Mouse (Mus musculus) thymus, adult 2 months (tissue): ENCODE data around the gene Stim1. TPM values are rescaled to one million over a fixed set of nuclear protein-coding genes. Genes with fewer than 3 reads are reported as not detected.

Experiments used
- DNase-seq: peaks from one replicate; pipeline ENCODE4 v3.0.0; 2021
- H3K27ac ChIP-seq: fragments of 200-500 bp; 2 replicates; pipeline ENCODE4 v1.5.1; 2012; ENCODE audit warnings: low read length, control low read depth; ENCODE audit not compliant: control insufficient read depth, insufficient read depth
- H3K27me3 ChIP-seq: fragments of 200-500 bp; 2 replicates; pipeline ENCODE4 v1.6.1; 2012; ENCODE audit warnings: mild to moderate bottlenecking, low read length, moderate library complexity, mixed read lengths; ENCODE audit not compliant: control insufficient read depth, insufficient read depth
- H3K36me3 ChIP-seq: fragments of 200-500 bp; 2 replicates; pipeline ENCODE4 v1.6.1; 2012; ENCODE audit warnings: mild to moderate bottlenecking, low read length, moderate library complexity; ENCODE audit not compliant: control insufficient read depth, insufficient read depth
- H3K4me1 ChIP-seq: fragments of 200-500 bp; replicated peaks from 2 replicates; pipeline ENCODE4 v1.6.1; 2012; ENCODE audit warnings: low read length; ENCODE audit not compliant: control insufficient read depth, insufficient read depth
- H3K4me3 ChIP-seq: fragments of 200-500 bp; 2 replicates; pipeline ENCODE4 v1.5.1; 2012; ENCODE audit warnings: mild to moderate bottlenecking, low read length, control low read depth, moderate library complexity; ENCODE audit not compliant: control insufficient read depth, insufficient read depth
- CTCF ChIP-seq: fragments of 200-500 bp; IDR thresholded peaks from 2 replicates; pipeline ENCODE4 v1.5.1; 2012; ENCODE audit warnings: mild to moderate bottlenecking, control low read depth, low read length, moderate library complexity, borderline replicate concordance; ENCODE audit not compliant: control insufficient read depth, poor library complexity, insufficient read depth; ENCODE audit errors: extremely low read depth
- POLR2A ChIP-seq: fragments of 200-500 bp; IDR thresholded peaks from 2 replicates; pipeline ENCODE4 v1.6.1; 2012; ENCODE audit warnings: mild to moderate bottlenecking, low read length, control low read depth, moderate library complexity; ENCODE audit not compliant: control insufficient read depth, poor library complexity, insufficient read depth; ENCODE audit errors: extremely low read depth
- WGBS: fragments of 180-500 bp; shearing (Covaris S2); methylation state at CpG from one replicate; pipeline ENCODE4 v1.1.7; 2018; 5-methylcytosine and 5-hydroxymethylcytosine counted together
- polyA plus RNA-seq: library from polyadenylated mRNA; depleted of rRNA; stranded (reverse); fragments of >200 nt; gene quantifications from 2 replicates; pipeline ENCODE4 v1.2.3, GENCODE M21; 2012

Gene Stim1
- polyA plus RNA-seq, 1 experiment, result 98.6 TPM

- Histone ChIP-seq H3K36me3 (peaks cover 9% of the 10 kb centered on the region), H3K27ac (no peak overlapping the region), H3K27me3 (no peaks in the 10 kb centered on the region), H3K4me3 (no peak overlapping the region), H3K4me1 (no peaks in the 10 kb centered on the region)
- TF ChIP-seq CTCF (no peak), POLR2A (no peak)
- WGBS, result 95% methylated on average over 6 of the region's 6 CpGs
- no peak for DNase-seq
Measured at GRCm38 (mm10) chr7:102415841-102416240, 148.2 kb downstream of the Stim1 start.

- peak; percentile 41 for DNase-seq
- Histone ChIP-seq H3K36me3 (peaks cover 8% of the 10 kb centered on the region; the same call in 1 of the 2 replicates), H3K27ac (no peak overlapping the region), H3K4me3 (no peak overlapping the region), H3K4me1 (no peaks in the 10 kb centered on the region), H3K27me3 (no peaks in the 10 kb centered on the region)
- 6% methylated on average over 4 of the region's 4 CpGs for WGBS
- no peak for TF ChIP-seq CTCF
Measured at GRCm38 (mm10) chr7:102417398-102417797, 149.8 kb downstream of the Stim1 start.

- WGBS, result 98% methylated on average over 2 of the region's 2 CpGs
- Histone ChIP-seq H3K36me3 (peaks cover 16% of the 10 kb centered on the region), H3K27me3 (no peaks in the 10 kb centered on the region), H3K4me1 (peaks cover 11% of the 10 kb centered on the region), H3K4me3 (no peak overlapping the region), H3K27ac (no peak overlapping the region)
- no peak for TF ChIP-seq POLR2A
- TF ChIP-seq CTCF, result no peak
- DNase-seq, result no peak
Measured at GRCm38 (mm10) chr7:102422036-102422435, 154.4 kb downstream of the Stim1 start.

- DNase-seq, result peak; percentile 28
- Histone ChIP-seq H3K27me3 (no peaks in the 10 kb centered on the region), H3K4me1 (peaks cover 13% of the 10 kb centered on the region), H3K4me3 (no peak overlapping the region), H3K27ac (peak overlapping the region; percentile 61), H3K36me3 (peaks cover 43% of the 10 kb centered on the region)
- WGBS, result 17% methylated on average over 6 of the region's 6 CpGs
- TF ChIP-seq CTCF, result no peak
- no peak for TF ChIP-seq POLR2A
Measured at GRCm38 (mm10) chr7:102425933-102426685, 158.5 kb downstream of the Stim1 start.

- WGBS, result 62% methylated on average over 2 of the region's 2 CpGs
- no peak for DNase-seq
- Histone ChIP-seq H3K4me1 (no peaks in the 10 kb centered on the region), H3K27ac (no peak overlapping the region), H3K4me3 (no peak overlapping the region), H3K36me3 (peaks cover 31% of the 10 kb centered on the region), H3K27me3 (no peaks in the 10 kb centered on the region)
- TF ChIP-seq POLR2A (no peak), CTCF (no peak)
Measured at GRCm38 (mm10) chr7:102434344-102434743, 166.7 kb downstream of the Stim1 start.

- Histone ChIP-seq H3K4me3 (no peak overlapping the region), H3K27ac (no peak overlapping the region), H3K4me1 (0 out of 2 replicates have a peak, but pooled peaks cover 2% of the 10 kb centered on the region), H3K36me3 (peaks cover 5% of the 10 kb centered on the region), H3K27me3 (no peaks in the 10 kb centered on the region)
- DNase-seq, result no peak
- WGBS, result 56% methylated on average over 15 of the region's 15 CpGs
- no peak for TF ChIP-seq POLR2A
- no peak for TF ChIP-seq CTCF
Measured at GRCm38 (mm10) chr7:102440822-102441656, 173.4 kb downstream of the Stim1 start.
